Mouse (Mus musculus): ENCODE data around the gene Gm10718. TPM values are rescaled to one million over a fixed set of nuclear protein-coding genes. Genes with fewer than 3 reads are reported as not detected.
"Not testable (repeated sequence)": the region's sequence is repeated elsewhere in the genome, so short reads cannot be mapped to it uniquely, and the experiment has no call there.

Gene Gm10718
- polyA plus RNA-seq (2016; fragmentation: Nextera tagmentation; extraction: Ambion mirVana): not detected in 2 replicates

- not testable (repeated sequence) for DNase-seq (ENCODE audit: low spot score); H3K4me1 ChIP-seq; H3K27ac ChIP-seq (replicated peaks); H3K4me3 ChIP-seq; H3K36me3 ChIP-seq (replicated peaks); H3K27me3 ChIP-seq (replicated peaks; ENCODE audit: low read depth, poor library complexity, severe bottlenecking); H3K9me3 ChIP-seq
- 78% methylated on average over 12 of the region's 13 CpGs for WGBS
These were observed at the start of gene Gm10718 for GRCm38 (mm10) chr9:3023312-3023984. TSS of gene Gm10718 (plus strand) at chr9:3023547.

- H3K4me3 ChIP-seq; H3K9me3 ChIP-seq; H3K4me1 ChIP-seq; H3K36me3 ChIP-seq (replicated peaks); H3K27ac ChIP-seq (replicated peaks); H3K27me3 ChIP-seq (replicated peaks; ENCODE audit: low read depth, poor library complexity, severe bottlenecking): not testable (repeated sequence)
- 73% methylated on average over 12 of the region's 12 CpGs for WGBS
- peak; percentile 8 for DNase-seq (ENCODE audit: low spot score)
These were observed 22.8 kb upstream of the Gm10718 start, which contains the start of gene Gm10722 for GRCm38 (mm10) chr9:3000445-3000972. TSS of gene Gm10722 (plus strand) at chr9:3000922.

DNA sequence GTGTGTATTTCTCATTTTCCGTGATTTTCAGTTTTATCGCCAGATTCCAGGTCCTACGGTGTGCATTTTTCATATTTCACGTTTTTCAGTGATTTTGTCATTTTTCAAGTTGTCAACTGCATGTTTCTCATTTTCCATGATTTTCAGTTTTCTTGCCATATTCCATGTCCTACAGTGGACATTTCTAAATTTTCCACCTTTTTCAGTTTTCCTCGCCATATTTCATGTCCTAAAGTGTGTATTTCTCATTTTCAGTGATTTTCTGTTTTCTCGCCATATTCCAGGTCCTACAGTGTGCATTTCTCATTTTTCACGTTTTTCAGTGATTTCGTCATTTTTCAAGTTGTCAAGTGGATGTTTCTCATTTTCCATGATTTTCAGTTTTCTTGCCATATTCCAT is 22.3 kb upstream of the Gm10718 start:
- 65% methylated on average over 8 of the region's 8 CpGs for WGBS
- not testable (repeated sequence) for H3K27ac ChIP-seq (replicated peaks); H3K4me3 ChIP-seq; H3K36me3 ChIP-seq (replicated peaks); H3K27me3 ChIP-seq (replicated peaks; ENCODE audit: low read depth, poor library complexity, severe bottlenecking); DNase-seq (ENCODE audit: low spot score); H3K4me1 ChIP-seq
- peaks cover 10% of the 10 kb centered on the region for H3K9me3 ChIP-seq

DNA sequence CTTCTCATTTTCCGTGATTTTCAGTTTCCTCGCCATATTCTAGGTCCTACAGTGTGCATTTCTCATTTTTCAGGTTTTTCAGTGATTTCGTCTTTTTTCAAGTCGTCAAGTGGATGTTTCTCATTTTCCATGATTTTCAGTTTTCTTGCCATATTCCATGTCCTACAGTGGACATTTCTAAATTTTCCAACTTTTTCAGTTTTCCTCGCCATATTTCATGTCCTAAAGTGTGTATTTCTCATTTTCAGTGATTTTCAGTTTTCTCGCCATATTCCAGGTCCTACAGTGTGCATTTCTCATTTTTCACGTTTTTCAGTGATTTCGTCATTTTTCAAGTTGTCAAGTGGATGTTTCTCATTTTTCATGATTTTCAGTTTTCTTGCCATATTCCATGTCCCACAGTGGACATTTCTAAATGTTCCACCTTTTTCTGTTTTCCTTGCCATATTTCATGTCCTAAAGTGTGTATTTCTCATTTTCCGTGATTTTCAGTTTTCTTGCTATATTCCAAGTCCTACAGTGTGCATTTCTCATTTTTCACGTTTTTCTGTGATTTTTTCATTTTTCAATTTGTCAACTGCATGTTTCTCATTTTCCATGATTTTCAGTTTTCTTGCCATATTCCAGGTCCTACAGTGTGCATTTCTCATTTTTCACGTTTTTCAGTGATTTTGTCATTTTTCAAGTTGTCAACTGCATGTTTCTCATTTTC is 21.2 kb upstream of the Gm10718 start:
- not testable (repeated sequence) for DNase-seq (ENCODE audit: low spot score); H3K27me3 ChIP-seq (replicated peaks; ENCODE audit: low read depth, poor library complexity, severe bottlenecking); H3K4me1 ChIP-seq; H3K4me3 ChIP-seq; H3K36me3 ChIP-seq (replicated peaks); H3K27ac ChIP-seq (replicated peaks)
- WGBS: 67% methylated on average over 9 of the region's 11 CpGs
- H3K9me3 ChIP-seq: peaks cover 10% of the 10 kb centered on the region

DNA sequence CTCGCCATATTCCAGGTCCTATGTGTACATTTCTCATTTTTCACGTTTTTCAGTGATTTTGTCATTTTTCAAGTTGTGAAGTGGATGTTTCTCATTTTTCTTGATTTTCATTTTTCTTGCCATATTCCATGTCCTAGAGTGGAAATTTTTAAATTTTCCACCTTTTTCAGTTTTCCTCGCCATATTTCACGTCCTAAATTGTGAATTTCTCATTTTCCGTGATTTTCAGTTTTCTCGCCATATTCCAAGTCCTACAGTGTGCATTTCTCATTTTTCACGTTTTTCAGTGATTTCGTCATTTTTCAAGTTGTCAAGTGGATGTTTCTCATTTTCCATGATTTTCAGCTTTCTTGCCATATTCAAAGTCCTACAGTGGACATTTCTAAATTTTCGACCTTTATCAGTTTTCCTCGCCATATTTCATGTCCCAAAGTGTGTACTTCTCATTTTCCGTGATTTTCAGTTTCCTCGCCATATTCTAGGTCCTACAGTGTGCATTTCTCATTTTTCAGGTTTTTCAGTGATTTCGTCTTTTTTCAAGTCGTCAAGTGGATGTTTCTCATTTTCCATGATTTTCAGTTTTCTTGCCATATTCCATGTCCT is 20.5 kb upstream of the Gm10718 start, which contains the start of gene Gm11168:
Gene Gm11168, plus strand, starts transcription at position 553 of the 603 bp plus-strand sequence.
- DNase-seq (ENCODE audit: low spot score); H3K36me3 ChIP-seq (replicated peaks); H3K4me3 ChIP-seq; H3K27ac ChIP-seq (replicated peaks); H3K27me3 ChIP-seq (replicated peaks; ENCODE audit: low read depth, poor library complexity, severe bottlenecking); H3K4me1 ChIP-seq: not testable (repeated sequence)
- H3K9me3 ChIP-seq: peaks cover 13% of the 10 kb centered on the region
- 72% methylated on average over 6 of the region's 14 CpGs for WGBS

- peaks cover 15% of the 10 kb centered on the region for H3K9me3 ChIP-seq
- not testable (repeated sequence) for H3K4me1 ChIP-seq; DNase-seq (ENCODE audit: low spot score); H3K36me3 ChIP-seq (replicated peaks); H3K27me3 ChIP-seq (replicated peaks; ENCODE audit: low read depth, poor library complexity, severe bottlenecking); H3K4me3 ChIP-seq; H3K27ac ChIP-seq (replicated peaks)
- WGBS: 84% methylated on average over 1 of the region's 5 CpGs
These were observed 17.2 kb upstream of the Gm10718 start for GRCm38 (mm10) chr9:3006179-3006578.

- 71% methylated on average over 8 of the region's 8 CpGs for WGBS
- H3K36me3 ChIP-seq (replicated peaks); H3K4me1 ChIP-seq; H3K4me3 ChIP-seq; H3K27ac ChIP-seq (replicated peaks); H3K27me3 ChIP-seq (replicated peaks; ENCODE audit: low read depth, poor library complexity, severe bottlenecking); DNase-seq (ENCODE audit: low spot score): not testable (repeated sequence)
- H3K9me3 ChIP-seq: peaks cover 15% of the 10 kb centered on the region
These were observed 16.7 kb upstream of the Gm10718 start for GRCm38 (mm10) chr9:3006636-3007035.

DNA sequence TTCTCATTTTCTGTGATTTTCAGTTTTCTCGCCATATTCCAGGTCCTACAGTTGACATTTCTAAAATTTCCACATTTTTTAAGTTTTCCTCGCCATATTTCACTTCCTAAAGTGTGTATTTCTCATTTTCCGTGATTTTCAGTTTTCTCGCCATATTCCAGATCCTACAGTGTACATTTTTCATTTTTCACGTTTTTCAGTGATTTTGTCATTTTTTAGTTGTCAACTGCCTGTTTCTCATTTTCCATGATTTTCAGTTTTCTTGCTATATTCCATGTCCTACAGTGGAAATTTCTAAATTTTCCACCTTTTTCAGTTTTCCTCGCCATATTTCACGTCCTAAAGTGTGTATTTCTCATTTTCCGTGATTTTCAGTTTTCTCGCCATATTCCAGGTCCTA is 16.1 kb upstream of the Gm10718 start:
- WGBS: 79% methylated on average over 8 of the region's 9 CpGs
- not testable (repeated sequence) for H3K27ac ChIP-seq (replicated peaks); H3K27me3 ChIP-seq (replicated peaks; ENCODE audit: low read depth, poor library complexity, severe bottlenecking); DNase-seq (ENCODE audit: low spot score); H3K36me3 ChIP-seq (replicated peaks); H3K4me3 ChIP-seq; H3K4me1 ChIP-seq
- H3K9me3 ChIP-seq: peaks cover 11% of the 10 kb centered on the region

DNA sequence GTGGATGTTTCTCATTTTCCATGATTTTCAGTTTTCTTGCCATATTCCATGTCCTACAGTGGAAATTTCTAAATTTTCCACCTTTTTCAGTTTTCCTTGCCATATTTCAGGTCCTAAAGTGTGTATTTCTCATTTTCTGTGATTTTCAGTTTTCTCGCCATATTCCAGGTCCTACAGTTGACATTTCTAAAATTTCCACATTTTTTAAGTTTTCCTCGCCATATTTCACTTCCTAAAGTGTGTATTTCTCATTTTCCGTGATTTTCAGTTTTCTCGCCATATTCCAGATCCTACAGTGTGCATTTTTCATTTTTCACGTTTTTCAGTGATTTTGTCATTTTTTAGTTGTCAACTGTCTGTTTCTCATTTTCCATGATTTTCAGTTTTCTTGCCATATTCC is 14.0 kb upstream of the Gm10718 start:
- H3K27me3 ChIP-seq (replicated peaks; ENCODE audit: low read depth, poor library complexity, severe bottlenecking); H3K4me1 ChIP-seq; H3K27ac ChIP-seq (replicated peaks); H3K4me3 ChIP-seq; DNase-seq (ENCODE audit: low spot score); H3K36me3 ChIP-seq (replicated peaks); H3K9me3 ChIP-seq: not testable (repeated sequence)
- WGBS: no CpG with 5 or more reads among the region's 5 CpGs

- H3K9me3 ChIP-seq; H3K27ac ChIP-seq (replicated peaks); H3K36me3 ChIP-seq (replicated peaks); DNase-seq (ENCODE audit: low spot score); H3K4me1 ChIP-seq; H3K4me3 ChIP-seq; H3K27me3 ChIP-seq (replicated peaks; ENCODE audit: low read depth, poor library complexity, severe bottlenecking): not testable (repeated sequence)
- 80% methylated on average over 3 of the region's 7 CpGs for WGBS
These were observed 11.2 kb upstream of the Gm10718 start for GRCm38 (mm10) chr9:3012054-3012621.

DNA sequence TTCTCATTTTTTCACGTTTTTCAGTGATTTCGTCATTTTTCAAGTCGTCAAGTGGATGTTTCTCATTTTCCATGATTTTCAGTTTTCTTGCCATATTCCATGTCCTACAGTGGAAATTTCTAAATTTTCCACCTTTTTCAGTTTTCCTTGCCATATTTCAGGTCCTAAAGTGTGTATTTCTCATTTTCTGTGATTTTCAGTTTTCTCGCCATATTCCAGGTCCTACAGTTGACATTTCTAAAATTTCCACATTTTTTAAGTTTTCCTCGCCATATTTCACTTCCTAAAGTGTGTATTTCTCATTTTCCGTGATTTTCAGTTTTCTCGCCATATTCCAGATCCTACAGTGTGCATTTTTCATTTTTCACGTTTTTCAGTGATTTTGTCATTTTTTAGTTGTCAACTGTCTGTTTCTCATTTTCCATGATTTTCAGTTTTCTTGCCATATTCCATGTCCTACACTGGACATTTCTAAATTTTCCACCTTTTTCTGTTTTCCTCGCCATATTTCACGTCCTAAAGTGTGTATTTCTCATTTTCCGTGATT is 10.5 kb upstream of the Gm10718 start, which contains the start of gene Gm10721:
Gene Gm10721, plus strand, starts transcription at position 408 of the 547 bp plus-strand sequence.
- H3K27me3 ChIP-seq (replicated peaks; ENCODE audit: low read depth, poor library complexity, severe bottlenecking); H3K4me3 ChIP-seq; H3K9me3 ChIP-seq; H3K4me1 ChIP-seq; DNase-seq (ENCODE audit: low spot score); H3K36me3 ChIP-seq (replicated peaks); H3K27ac ChIP-seq (replicated peaks): not testable (repeated sequence)
- no CpG with 5 or more reads among the region's 11 CpGs for WGBS

DNA sequence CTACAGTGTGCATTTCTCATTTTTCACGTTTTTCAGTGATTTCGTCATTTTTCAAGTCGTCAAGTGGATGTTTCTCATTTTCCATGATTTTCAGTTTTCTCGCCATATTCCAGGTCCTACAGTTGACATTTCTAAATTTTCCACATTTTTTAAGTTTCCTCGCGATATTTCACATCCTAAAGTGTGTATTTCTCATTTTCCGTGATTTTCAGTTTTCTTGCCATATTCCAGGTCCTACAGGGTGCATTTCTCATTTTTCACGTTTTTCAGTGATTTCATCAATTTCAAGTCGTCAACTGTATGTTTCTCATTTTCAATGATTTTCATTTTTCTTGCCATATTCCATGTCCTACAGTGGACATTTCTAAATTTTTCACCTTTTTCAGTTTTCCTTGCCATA is 8.0 kb upstream of the Gm10718 start, which contains the start of gene Gm10720:
Gene Gm10720, plus strand, starts transcription at position 301 of the 400 bp plus-strand sequence.
- not testable (repeated sequence) for DNase-seq (ENCODE audit: low spot score); H3K27me3 ChIP-seq (replicated peaks; ENCODE audit: low read depth, poor library complexity, severe bottlenecking); H3K4me1 ChIP-seq; H3K27ac ChIP-seq (replicated peaks); H3K36me3 ChIP-seq (replicated peaks); H3K4me3 ChIP-seq; H3K9me3 ChIP-seq
- 67% methylated on average over 5 of the region's 9 CpGs for WGBS

Data from embryonic facial prominence, embryonic 10.5 days (tissue).